Mouse (Mus musculus): ENCODE measurements around the gene Pcca.

Gene Pcca

DNA sequence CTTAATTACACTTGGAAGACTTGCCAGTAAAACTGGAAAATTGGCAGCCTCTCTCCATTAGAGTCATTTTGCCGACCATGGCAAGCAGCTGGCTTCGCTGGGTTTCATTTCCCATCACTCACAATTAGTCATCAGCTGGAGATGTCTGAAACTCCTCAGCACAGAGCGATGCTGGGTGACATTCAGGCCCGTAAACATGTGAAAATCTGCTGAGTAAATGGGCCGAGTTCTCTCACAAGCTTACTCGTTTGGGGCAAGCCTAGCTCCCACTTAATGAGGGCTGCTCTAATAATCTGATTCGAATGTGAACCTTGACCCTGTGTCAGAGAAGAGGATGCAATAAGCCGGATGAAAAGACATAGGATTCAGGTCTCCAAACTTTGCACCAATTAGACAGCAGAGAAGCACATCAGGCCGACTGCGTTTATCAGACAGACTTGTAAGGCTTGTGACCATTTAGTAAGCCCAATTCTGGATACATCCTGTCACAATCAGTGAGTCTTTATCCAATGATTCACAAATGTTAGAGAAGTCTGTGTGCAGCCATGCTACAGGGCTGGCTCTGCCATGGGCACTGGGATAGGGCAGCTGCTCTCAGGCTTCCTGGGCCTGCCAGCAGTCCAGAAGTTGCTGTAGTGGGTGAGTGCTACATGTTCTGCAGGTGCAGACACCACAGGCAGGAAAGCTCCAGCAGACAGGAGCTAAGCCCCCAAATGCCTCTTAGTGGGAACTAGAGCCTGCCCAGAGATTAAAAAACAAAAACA, 349.9 kb downstream of the Pcca start:
- DNase-seq (ENCODE audit: low read depth, low spot score) = no peak

DNA sequence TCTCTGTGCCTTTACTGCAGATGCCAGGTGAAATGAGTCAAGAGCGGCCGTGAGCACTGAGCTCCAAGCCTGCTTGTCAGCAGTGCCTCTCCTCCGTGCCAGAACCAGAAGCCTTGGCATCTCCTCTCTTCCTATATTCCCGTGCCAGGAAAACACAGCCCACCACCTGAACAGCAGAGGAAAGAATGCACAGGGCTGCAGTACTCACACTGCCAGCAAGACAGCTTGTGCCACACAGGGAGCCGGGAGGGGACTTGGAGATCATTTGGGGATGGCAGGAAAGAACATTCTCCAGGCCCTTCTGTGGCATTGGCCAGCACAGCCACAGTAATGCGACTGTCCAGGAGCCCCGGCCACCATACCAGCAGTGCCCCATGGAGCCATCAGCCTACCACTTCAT, 351.8 kb downstream of the Pcca start:
- DNase-seq (ENCODE audit: low read depth, low spot score) = no peak

DNA sequence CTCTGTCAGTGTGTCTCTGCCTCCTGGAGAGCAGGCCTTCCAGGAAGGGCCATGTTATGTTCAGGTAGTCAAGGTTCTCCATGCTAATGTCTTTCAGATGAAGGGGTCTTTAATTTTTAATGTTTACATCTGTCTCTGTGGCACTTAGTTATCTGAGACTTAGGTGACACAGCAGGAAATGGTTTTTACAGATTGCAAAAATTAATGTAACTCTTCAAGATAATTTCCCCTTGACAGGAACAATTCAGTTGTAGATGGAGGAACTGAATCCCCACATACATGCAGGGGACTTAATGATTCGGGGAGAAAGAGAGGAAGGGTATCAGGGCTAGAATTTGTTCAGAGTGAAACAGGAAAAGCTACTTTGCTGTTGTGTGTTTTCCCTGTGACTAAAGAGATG, 353.2 kb downstream of the Pcca start:
- no peak for DNase-seq (ENCODE audit: low read depth, low spot score)

DNA sequence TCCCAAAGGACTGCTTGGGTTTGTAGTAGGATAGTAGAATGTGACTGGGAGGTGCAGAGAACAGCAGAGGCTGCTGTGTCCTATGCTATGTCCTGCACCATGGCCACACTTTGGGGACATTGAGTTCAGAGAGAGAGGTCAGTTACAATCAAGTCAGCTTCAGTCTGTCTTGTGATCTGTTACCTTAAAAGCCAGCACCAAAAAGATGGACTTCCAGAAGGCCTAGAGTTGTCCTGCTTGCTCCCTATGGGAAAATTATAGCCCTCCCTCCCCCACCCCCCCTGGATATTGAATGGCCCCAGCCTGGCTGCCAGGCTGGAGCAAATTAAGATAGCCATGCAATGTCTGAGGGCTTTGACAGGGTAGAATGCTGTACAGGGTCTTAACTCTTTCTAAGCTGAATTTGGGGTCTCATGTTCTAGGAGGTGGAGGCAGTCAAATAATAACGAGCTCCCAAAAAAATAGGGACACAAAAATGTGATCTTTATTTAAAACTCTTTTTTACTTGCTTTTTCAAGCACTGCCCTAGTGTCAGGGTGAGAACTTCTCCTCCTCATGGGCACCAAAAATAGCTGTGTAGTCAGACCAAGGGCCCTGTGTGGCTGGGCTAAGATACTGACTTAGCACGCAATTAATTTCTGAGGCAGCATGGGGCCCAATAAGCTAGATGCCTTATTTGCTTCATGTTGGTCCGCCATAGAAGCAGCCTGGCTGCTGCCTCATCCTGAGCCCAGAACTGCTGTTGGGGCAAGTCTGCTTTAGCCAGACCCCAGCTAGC, 353.8 kb downstream of the Pcca start:
- DNase-seq (ENCODE audit: low read depth, low spot score) = no peak

DNA sequence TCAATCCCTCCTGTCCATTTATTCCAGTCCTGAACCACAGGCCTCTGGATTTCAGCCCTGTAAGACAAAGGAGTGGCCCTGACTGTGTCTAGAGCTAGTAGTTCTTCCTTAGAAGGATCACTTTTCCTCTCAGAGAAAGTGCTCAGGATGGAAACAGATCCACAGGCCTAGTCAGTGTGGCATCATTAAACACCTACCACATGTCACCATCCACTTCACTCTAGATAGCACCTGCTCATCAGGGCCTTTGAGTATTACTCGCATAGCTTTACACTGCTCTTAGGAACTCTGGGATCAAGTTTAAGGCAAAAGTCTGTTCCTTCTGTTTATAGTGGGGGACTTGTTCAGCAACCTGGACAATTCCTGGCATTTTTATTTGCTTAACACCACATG, 354.4 kb downstream of the Pcca start:
- DNase-seq (ENCODE audit: low read depth, low spot score) = no peak

DNA sequence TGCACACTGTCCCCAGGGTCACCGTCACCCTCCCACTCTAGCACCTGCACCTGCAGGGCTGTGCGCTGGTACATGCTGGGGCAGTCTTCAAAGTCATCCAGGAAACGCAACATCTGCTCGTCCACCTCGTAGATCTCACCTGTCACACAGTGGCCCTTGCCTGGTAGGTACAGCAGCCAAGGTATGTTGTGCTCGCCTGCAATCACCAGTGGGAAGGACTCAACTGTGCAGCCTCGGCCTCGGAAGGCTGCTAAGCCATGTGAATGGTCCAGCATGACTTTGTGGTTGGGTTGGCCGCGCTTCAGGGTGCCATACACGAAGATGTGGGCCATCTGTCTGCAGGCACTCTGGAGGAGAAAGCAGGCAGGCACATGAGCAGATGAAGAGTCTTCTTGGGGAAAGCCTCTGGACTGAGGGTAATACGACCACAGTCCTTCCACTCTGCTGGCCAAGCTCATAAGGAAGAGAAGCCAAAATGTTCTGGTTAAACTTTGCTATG, 357.4 kb downstream of the Pcca start:
- DNase-seq (ENCODE audit: low read depth, low spot score) = no peak

DNA sequence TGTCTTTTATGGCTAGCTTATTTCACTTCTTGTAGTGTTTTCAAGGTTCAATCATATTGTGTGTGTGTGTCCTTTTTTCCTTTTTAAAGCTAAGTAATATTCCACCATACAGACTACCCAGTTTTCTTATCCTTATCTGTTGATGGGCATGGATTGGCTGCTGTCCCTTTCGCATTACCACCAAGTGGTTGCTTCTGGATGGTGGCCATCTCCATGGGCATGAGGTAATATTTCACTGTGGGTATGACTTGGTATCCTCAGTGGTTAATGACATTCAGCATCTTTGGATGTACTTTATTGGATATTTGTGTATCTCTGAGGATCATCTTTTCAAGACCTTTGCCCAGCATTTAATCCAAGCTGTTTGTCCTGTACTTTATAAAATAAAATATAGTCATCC, 362.0 kb downstream of the Pcca start:
- DNase-seq (ENCODE audit: low read depth, low spot score) = no peak

DNA sequence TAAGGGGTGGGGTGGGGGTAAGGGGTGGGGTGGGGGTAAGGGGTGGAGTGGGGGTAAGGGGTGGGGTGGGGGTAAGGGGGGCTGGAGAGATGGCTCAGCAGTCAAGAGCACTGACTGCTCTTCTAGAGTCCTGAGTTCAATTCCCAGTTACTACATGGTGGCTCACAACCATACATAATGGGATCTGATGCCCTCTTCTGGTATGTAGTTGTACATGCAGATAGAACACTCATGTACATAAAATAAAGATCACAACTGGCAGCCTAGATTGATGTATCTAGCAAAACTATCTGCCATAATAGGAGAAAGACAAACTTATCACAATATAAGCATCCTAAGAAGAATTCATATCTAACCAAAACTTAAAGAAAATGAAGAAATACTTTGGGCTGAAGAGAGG, 364.4 kb downstream of the Pcca start:
- DNase-seq (ENCODE audit: low read depth, low spot score) = no peak

DNA sequence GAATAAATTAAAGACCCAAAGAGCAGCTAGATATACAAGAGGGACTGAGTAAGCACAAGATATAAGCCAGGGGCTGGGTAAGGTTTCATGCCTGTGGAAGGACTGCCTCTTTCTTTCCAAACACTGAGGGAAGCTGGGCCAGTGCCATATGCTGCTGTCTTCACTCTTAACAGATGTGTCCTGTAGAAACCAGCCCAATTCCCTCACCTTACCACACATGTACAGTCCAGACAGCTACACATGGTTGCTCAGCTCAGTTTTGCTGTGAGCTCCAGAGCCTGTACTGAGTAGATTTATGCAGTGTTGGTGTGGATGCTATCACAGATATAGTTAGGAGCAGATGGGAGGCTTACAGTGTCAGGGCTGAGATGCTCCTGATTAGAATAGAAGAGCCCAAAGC, 366.6 kb downstream of the Pcca start:
- DNase-seq (ENCODE audit: low read depth, low spot score) = no peak

DNA sequence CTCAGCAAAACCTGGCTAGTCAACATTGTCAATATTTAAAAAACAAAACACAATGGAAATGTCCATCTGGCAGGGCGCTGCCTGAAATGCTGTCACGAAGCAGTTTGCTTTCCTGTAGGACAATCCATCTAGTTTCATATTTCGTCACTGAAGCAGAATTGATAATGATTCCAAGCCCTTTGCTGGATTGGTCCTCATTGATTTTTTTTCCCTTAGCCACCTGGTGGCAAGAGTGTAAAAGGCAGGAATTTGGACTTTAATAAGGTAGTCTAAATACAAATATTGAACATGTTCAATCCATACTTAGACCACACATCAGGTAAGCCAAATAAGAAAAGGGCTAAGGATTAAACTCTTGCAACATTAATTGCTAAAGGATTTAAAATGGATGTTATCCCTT, 367.1 kb downstream of the Pcca start:
- DNase-seq (ENCODE audit: low read depth, low spot score) = no peak

DNA sequence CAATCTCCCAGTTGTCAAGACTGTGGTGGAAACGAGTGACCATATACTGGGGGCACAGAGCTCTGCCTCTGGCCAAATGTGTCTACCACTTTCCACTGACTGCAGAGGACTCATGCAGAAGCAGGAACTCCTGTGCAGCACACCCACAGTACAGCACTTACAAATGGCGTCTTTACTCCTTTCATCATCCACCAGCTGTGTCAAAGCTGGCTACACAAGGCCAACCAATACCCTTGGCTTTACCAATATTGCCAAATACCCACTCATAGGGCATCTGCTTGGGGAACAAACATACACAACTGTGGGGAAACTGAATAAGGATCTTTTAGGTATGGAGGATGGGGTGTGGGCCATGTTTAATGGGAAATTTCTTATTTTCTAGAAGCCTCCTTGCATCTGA, 367.6 kb downstream of the Pcca start:
- no peak for DNase-seq (ENCODE audit: low read depth, low spot score)

DNA sequence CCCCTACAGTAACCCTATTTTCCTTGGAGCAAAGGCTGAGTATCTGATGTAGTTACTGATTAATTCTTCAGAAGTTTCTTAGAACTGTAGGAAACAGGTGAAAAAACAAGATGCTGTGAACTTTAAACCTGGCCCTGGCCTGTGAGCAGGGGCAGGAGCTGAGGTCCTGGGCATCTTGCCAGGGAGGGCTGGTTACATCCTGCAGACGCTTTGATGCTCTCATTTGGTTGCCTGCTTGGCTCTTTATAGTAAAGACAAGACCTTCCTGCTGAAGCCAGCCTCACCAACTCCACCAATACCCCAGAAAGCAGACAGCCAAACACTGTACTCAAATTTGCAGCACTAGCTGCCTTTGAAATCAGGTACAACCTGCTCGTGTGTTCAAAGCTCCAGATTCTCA, 368.0 kb downstream of the Pcca start:
- DNase-seq (ENCODE audit: low read depth, low spot score) = no peak

DNA sequence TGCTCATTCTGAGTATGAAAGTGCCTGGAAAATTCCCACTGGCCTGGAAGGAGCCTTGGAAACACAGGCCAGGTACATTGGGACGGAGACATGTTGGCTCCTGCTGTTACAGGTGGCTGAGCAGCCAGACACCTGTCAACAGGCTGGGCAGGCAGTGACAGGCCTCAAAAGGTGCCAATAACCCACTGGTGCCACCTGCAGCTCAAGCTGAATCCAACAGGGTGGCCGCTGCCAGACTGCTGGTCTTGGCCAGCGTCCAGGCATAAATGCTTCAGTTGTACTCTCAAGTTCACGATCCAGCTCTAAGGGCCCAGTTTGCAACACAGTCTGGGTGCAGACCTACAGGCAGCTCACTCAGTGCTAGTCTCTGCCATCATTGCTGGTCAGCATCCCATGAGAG, 368.8 kb downstream of the Pcca start:
- no peak for DNase-seq (ENCODE audit: low read depth, low spot score)

DNA sequence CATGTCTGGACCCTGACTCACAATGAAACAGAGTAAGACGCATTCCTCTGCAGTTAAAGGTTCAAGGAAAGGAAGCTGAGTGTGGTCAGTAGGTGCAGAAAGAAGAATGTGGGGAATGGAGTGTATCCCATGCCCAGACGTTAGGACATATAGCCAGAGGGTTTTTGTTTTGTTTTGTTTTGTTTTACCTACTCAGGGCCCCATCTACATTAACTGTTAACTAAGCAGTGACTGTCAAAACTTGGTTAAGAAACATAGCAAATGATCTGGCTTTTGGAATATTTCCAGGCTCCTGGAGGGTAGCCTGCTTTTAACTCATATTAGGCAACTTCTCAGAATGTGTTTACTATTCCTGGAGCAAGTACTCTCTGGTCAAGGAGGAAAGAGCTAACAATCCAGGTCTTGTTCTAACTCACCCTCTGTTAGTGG, 369.8 kb downstream of the Pcca start:
- no peak for DNase-seq (ENCODE audit: low read depth, low spot score)

DNA sequence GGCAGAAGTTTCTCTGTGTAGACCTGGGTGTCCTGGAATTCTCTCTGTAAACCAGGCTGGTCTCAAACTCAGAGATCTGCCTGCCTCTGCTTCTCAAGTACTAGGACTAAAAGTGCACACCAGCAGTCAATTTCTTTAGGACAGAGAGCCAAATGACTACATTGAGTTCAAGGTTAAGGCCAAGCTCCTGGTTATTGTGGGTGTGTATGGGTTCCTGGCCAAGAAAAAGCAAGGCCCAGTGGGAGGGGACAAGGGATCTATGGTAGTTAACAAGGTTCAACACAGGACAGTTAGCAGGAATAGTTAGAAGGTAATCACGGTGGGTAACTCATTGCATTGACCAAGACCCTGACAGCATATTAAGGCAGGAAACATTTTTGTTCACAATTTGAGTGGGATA, 370.9 kb downstream of the Pcca start:
- no peak for DNase-seq (ENCODE audit: low read depth, low spot score)

DNA sequence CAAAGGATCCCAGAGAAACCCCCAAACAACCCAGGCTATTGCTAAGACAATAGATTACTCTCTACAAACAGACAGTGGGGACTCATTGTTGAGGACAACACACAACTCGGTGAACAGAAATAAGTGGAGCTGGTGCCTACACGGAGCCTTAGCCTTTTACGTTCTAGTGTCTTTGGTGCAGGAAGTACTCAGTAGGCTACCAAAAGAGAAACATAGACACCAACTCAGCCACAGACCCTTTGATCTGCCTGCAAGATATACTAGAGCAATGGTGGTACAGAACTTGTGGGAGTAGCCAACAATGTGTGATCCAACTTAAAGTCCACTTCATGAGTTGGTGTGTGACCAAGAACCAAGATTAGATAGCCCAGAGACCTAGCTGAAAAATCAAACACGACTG, 374.0 kb downstream of the Pcca start:
- DNase-seq (ENCODE audit: low read depth, low spot score) = no peak

DNA sequence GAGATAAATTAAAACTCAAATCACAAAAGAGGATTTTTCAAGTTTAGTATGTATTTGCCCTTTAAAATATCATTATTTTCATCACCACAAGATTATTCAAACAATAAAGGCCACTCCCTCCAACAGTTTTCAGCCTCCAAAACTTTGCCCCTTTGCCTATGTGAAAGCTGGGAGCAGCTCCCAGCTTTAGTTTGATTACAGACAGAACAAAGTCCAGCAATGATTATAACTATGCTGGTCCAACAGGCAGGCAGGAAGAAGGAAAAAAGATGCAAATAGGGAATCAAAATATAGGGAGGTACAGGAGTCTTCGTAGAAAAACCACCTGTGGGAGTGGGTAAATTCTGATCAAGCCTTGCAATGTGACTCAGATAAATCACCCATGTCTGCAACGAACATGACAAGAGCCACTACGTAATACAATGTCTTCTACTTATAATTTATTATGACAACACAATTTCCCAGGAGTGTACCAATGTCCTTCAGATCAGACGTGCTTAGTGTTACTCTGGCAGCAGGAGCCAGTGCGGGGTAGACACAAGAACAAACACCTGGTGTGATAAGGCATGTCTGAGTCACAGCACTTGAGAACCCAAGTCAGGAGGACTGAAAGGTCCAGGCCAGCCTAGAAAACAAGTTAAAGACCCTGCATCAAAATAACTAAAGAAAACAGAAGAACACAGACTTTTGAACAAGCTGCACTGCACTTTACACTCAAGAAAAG, 375.4 kb downstream of the Pcca start:
- DNase-seq (ENCODE audit: low read depth, low spot score) = no peak

DNA sequence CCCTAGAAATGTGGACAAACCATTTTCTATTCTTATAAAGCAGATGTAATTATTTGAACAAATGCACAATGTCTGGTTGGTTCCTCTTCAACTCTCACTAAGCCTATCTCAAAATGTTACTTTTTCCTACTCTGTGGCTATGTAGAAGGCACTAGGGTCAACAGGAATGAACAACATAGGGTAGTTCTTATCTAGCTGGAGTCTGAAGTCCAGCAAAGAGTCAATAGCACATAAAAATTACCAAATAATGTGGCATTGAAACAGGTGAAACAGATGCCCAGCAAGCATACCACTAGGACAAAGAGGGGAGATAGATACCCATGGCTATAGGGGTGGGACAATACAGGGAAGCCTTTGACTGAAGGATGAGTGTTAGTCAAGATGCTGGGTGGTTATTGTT, 377.1 kb downstream of the Pcca start:
- no peak for DNase-seq (ENCODE audit: low read depth, low spot score)

DNA sequence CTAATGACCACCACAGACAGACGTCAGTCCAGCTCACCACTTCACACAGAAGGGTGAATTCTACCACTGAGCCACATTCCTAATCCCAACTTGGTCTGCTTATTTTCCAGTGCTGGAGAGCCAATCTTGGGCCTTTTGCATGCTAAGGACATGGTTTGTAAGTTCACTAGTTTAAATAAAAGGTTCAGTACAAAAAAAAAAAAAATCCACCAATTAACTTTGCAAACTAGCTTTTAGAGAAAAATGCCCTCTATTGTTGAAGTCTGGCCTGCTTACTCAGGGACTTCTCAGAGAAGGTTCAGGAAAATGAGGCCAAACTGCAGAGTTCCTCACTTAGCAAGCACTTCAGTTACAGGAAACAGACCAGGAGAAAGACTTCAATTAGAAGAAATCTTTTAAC, 378.0 kb downstream of the Pcca start:
- no peak for DNase-seq (ENCODE audit: low read depth, low spot score)

DNA sequence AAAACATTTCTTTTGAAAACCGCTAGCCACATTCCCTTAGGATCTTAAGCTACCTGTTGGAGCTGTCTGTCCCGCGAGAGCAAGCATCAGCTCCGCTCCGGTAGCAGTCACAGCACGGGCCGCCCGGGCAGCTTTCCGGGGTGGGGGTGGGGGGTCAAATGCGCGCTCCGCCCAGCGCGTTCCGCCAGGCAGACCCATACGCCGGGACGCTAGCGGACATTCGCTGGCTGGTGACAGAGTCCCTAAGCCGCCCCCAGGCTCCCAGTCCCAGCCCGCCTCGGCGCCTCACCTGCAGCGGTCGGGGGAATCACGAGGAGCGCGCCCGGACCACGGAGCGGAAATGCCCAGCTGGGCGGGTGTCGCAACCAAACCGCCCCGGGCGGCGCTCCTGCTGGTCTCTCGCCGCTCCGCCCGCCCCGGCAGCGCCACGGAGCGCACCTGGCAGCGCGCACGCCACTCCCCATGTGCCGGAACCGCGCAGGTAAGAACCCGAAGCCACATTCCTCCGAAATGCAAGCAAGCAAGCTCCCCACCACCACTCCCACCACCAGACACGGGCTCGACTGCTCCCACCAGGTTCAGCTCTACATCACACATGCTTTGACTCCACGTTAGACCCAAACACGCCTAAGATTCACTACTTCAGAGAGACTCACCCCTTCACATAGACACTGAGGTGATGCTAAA, 378.8 kb downstream of the Pcca start:
- peak; percentile 49 for DNase-seq (ENCODE audit: low read depth, low spot score)

DNA sequence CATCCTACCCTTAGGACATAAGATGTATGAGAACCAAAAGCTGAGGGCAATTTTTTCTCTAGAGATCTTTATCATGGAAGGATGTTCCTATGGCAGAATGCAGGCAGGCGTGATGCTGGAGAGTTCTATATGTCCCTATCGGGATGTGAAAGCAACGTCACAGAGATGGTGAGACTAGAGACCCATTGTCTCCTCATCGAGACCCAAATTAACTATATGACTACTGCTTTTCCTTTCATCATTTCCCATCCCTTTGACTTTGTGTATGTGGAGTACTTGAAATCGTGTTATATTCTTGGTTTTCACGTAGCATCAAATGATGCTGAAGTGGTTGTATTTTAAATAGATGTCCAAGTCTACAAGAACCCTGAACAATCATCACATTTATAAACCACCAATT, 379.5 kb downstream of the Pcca start, which contains the start of gene Ggact:
Gene Ggact (minus strand): TSS at position 101 of the 400 bp plus-strand sequence.
- DNase-seq (ENCODE audit: low read depth, low spot score) = no peak

DNA sequence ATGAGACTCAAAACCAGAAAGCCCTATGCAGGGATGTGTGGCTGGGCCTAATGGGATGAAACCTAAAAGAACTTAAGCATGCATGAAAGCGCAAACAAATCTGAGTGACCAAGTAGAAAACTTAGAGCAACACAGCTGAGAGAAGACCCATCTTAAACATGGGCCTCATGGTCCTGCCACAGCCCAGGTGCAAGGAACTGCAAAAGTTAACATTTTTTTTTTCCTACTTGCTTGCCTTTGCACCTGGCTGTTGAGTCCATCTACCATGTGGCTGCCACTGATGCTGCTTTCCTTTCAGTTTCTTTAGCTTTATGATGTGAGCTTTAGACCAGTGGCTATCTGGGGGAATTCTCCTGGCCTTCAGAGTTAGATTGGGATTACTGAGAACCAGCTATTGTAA, 383.6 kb downstream of the Pcca start:
- no peak for DNase-seq (ENCODE audit: low read depth, low spot score)

All from mesoderm, embryonic 11.5 days (tissue).